Mouse (Mus musculus): Measurements from ENCODE around the gene Hspg2. TPM values are rescaled to one million over a fixed set of nuclear protein-coding genes. Genes with fewer than 3 reads are reported as not detected.

Gene Hspg2
- total and polyA plus RNA-seq, 3 experiments = 0.05 TPM; not detected in 2

DNA sequence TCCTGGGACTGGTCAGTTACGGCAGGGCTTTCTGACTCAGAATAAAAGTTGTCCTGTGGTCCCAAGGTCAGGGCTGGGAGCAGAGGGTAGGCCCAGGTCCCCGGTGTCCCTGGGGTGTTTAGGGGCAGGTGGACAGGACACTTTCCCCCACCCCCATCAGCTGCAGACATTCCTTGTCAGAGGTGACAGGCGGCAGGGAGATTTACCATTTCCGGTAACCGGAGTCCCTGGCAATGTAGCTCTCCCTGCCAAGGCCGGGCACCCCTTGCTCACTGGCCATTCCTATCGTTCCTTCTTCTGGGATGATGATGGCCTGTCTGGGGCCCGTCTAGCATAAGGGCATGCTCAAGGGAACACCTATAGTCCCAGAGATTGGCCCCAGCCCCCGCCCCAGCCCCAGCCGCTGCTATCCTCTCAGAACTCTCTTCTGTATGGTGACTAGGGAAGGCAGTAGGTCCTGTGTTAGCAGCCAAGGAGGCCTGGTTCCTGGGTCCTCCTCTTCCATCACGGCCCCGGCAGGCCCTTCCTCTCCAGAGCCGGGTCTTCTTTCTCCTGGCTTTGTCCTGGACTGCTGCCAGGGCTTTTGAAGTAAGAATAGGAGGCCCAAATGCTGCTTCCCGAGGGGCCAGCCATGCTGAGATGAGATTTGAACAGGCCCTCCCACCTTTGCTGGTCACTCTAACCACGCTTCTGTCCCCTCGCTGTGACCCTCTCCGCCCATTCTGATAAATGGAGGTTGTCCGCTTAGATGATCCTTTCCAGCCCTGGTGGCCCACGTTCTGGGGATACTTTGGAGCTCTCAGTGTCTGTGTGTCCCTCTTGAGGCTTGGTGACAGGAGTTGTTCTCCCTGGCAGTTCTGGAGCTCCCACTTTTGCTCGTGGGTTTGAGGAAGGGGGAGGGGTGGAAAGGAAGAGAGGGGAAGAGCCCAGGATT is 17.8 kb downstream of the Hspg2 start:
- TF ChIP-seq GATA2 (IDR thresholded peaks at IDR 0.05; ENCODE audit: borderline replicate concordance, low read depth, low read length) (no peak), POLR2AphosphoS5 (IDR thresholded peaks at IDR 0.05; ENCODE audit: insufficient replicate concordance, low read depth, low read length) (no peak)
- H3K4me3 ChIP-seq (ENCODE audit: low read depth, low read length) = no peak overlapping the region
- H3K36me3 ChIP-seq (replicated peaks) = no peaks in the 10 kb centered on the region
- H3K27me3 ChIP-seq (ENCODE audit: insufficient read depth, low read length) = no peaks in the 10 kb centered on the region; the same call in 1 of the 2 replicates
- DNase-seq (ENCODE audit: low spot score) = no peak
- no peaks in the 10 kb centered on the region for H3K4me1 ChIP-seq (ENCODE audit: insufficient read depth, low read depth, low read length)
- ATAC-seq (ENCODE audit: extremely low read depth, insufficient number of reproducible peaks, low FRiP score, poor library complexity, severe bottlenecking) = no peak
- H3K9me3 ChIP-seq (replicated peaks) = no peaks in the 10 kb centered on the region

DNA sequence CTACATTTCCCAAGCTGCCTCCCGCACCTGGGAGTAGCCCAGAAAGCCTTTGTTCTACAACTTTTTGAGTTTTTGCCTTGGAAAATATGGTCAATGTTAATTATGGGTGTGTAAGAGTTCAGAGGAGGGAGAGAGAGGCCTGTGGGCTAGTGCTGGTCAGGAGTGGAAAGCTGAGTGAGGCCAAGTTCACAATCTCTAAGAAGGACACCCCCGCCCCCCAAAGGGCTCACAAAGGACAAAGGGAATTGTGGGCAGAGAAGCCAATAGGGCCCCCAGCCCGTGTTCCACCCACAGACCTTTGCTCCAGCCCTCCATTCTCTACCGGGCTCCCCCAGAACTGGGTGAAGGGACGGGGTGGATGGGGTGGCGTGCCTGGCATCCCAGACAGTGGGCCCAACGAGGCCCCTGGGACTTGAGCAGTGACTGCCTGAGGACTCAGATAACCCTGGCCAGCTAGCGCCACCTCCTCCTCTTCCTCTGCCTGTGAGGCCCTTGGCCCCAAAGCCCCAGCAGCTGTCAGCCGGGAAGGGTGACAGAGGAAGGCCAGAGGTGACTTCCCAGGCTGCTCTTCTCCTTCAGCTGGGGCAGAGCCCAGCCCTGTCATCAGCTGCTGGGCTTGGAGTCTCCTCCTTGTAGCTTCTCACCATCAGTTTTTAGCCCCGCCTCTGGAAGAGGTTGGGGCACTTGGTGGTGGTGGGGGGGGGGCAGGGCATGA is 18.9 kb downstream of the Hspg2 start:
- DNase-seq (ENCODE audit: low spot score) (no peak), ATAC-seq (ENCODE audit: extremely low read depth, insufficient number of reproducible peaks, low FRiP score, poor library complexity, severe bottlenecking) (no peak)
- Histone ChIP-seq H3K9me3 (replicated peaks) (no peaks in the 10 kb centered on the region), H3K27me3 (ENCODE audit: insufficient read depth, low read length) (peaks cover under 1% of the 10 kb centered on the region; the same call in 1 of the 2 replicates), H3K36me3 (replicated peaks) (no peaks in the 10 kb centered on the region), H3K4me3 (ENCODE audit: low read depth, low read length) (no peak overlapping the region), H3K4me1 (ENCODE audit: insufficient read depth, low read depth, low read length) (no peaks in the 10 kb centered on the region)
- TF ChIP-seq POLR2AphosphoS5 (IDR thresholded peaks at IDR 0.05; ENCODE audit: insufficient replicate concordance, low read depth, low read length) (no peak), GATA2 (IDR thresholded peaks at IDR 0.05; ENCODE audit: borderline replicate concordance, low read depth, low read length) (no peak), TAL1 (conservative IDR thresholded peaks at IDR 0.05; ENCODE audit: low read depth, low read length) (no peak), GATA1 (IDR thresholded peaks at IDR 0.05; ENCODE audit: borderline replicate concordance, low read length) (no peak), CTCF (IDR thresholded peaks at IDR 0.05; ENCODE audit: low read depth, low read length) (no peak)

DNA sequence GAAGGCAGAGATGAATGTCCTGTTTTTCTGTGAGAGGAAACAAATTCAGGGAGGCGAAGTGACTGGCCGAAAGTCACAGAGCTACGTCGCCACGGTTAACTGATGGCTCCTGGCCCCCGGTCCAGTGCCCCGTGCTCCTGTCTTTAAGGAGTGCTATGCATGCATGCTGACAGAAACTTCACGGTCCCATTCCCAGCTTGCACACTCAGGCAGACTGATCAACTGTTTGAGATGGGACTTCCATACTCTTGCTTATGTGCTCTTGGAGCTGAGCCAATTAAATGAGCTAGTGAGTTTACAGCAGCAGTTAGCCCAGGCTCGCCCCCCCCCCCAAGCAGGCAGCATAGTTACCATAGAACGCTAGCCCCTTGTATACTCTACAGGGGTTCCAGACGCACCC is 19.5 kb downstream of the Hspg2 start:
- TF ChIP-seq GATA1 (IDR thresholded peaks at IDR 0.05; ENCODE audit: borderline replicate concordance, low read length) (no peak), CTCF (IDR thresholded peaks at IDR 0.05; ENCODE audit: low read depth, low read length) (no peak), POLR2AphosphoS5 (IDR thresholded peaks at IDR 0.05; ENCODE audit: insufficient replicate concordance, low read depth, low read length) (no peak), GATA2 (IDR thresholded peaks at IDR 0.05; ENCODE audit: borderline replicate concordance, low read depth, low read length) (no peak), TAL1 (conservative IDR thresholded peaks at IDR 0.05; ENCODE audit: low read depth, low read length) (no peak)
- Histone ChIP-seq H3K4me1 (ENCODE audit: insufficient read depth, low read depth, low read length) (no peaks in the 10 kb centered on the region), H3K27me3 (ENCODE audit: insufficient read depth, low read length) (peaks cover 3% of the 10 kb centered on the region; the same call in 1 of the 2 replicates)

DNA sequence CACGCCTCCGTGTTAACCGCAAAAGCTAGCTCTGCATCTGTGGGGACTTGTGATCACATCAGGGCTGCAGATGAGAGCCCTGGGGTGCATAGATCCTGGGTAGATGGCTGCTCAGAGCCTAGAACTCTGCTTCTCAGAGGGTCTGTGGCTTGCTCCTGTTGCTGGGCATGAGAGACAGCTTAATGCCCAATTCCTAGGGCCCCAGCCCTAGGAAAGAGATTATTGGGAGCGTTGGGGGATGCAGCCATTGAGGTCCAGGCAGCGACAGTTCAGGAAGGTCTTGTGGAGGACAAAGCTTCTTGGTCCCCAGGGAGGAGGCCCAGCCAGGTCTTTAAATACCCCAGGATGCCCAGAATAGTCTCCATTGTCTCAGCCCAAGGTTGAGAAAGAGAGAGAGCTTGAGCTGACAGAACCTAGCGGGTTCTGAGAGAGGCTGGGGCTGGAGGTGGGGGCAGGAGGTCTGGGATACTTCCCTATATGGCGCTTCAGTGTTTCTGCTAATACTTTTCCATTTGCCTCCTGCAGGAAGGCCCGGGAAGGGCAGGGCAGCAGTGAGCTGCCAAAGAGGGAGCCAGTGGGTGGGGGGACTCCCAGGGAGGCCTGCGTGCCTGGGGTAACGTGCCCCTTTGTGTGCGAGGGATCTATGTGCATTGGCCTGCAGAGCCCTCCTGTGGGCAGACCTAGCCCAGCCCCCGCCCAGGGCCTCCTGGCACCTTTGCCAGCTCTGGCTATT is 20.2 kb downstream of the Hspg2 start:
- TF ChIP-seq POLR2AphosphoS5 (IDR thresholded peaks at IDR 0.05; ENCODE audit: insufficient replicate concordance, low read depth, low read length) (no peak), CTCF (IDR thresholded peaks at IDR 0.05; ENCODE audit: low read depth, low read length) (no peak), TAL1 (conservative IDR thresholded peaks at IDR 0.05; ENCODE audit: low read depth, low read length) (no peak), GATA2 (IDR thresholded peaks at IDR 0.05; ENCODE audit: borderline replicate concordance, low read depth, low read length) (no peak), GATA1 (IDR thresholded peaks at IDR 0.05; ENCODE audit: borderline replicate concordance, low read length) (no peak)
- H3K27me3 ChIP-seq (ENCODE audit: insufficient read depth, low read length) = peaks cover 3% of the 10 kb centered on the region; the same call in 1 of the 2 replicates
- no peak for DNase-seq (ENCODE audit: low spot score)
- H3K4me3 ChIP-seq (ENCODE audit: low read depth, low read length) = no peak overlapping the region
- H3K4me1 ChIP-seq (ENCODE audit: insufficient read depth, low read depth, low read length) = no peaks in the 10 kb centered on the region
- ATAC-seq (ENCODE audit: extremely low read depth, insufficient number of reproducible peaks, low FRiP score, poor library complexity, severe bottlenecking) = no peak
- no peaks in the 10 kb centered on the region for H3K36me3 ChIP-seq (replicated peaks)
- no peaks in the 10 kb centered on the region for H3K9me3 ChIP-seq (replicated peaks)

More for the DNA sequence above, 19.5 kb downstream of the Hspg2 start:
- Histone ChIP-seq H3K9me3 (replicated peaks) (no peaks in the 10 kb centered on the region), H3K4me3 (ENCODE audit: low read depth, low read length) (no peak overlapping the region), H3K36me3 (replicated peaks) (no peaks in the 10 kb centered on the region)
- DNase-seq (ENCODE audit: low spot score) (no peak), ATAC-seq (ENCODE audit: extremely low read depth, insufficient number of reproducible peaks, low FRiP score, poor library complexity, severe bottlenecking) (no peak)

DNA sequence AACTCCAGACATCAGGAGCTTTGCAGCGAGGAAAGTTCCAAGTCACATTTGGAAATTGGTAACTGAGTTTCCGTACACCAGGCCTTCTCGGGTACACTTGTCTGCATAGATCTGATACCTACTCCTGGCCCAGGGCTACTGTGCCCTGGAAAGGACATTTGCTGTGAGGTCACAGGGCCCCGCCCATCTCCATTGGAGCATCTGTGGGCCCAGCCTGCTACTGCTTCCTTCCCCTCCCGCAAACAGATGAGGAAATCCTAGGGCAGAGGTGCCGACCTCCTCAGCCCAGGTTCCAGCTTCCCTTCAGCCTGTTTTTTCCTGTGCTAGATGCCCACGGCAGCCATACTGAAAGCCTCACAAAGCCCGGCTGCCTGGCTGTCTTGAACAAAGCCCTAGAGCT is 21.4 kb downstream of the Hspg2 start:
- no peak for DNase-seq (ENCODE audit: low spot score)
- H3K4me3 ChIP-seq (ENCODE audit: low read depth, low read length) = no peak overlapping the region
- H3K36me3 ChIP-seq (replicated peaks) = no peaks in the 10 kb centered on the region
- H3K4me1 ChIP-seq (ENCODE audit: insufficient read depth, low read depth, low read length) = no peaks in the 10 kb centered on the region
- TF ChIP-seq GATA1 (IDR thresholded peaks at IDR 0.05; ENCODE audit: borderline replicate concordance, low read length) (no peak), TAL1 (conservative IDR thresholded peaks at IDR 0.05; ENCODE audit: low read depth, low read length) (no peak), CTCF (IDR thresholded peaks at IDR 0.05; ENCODE audit: low read depth, low read length) (no peak), POLR2AphosphoS5 (IDR thresholded peaks at IDR 0.05; ENCODE audit: insufficient replicate concordance, low read depth, low read length) (no peak), GATA2 (IDR thresholded peaks at IDR 0.05; ENCODE audit: borderline replicate concordance, low read depth, low read length) (no peak)
- H3K9me3 ChIP-seq (replicated peaks) = no peaks in the 10 kb centered on the region
- H3K27me3 ChIP-seq (ENCODE audit: insufficient read depth, low read length) = peaks cover 3% of the 10 kb centered on the region; the same call in 1 of the 2 replicates
- ATAC-seq (ENCODE audit: extremely low read depth, insufficient number of reproducible peaks, low FRiP score, poor library complexity, severe bottlenecking) = no peak
